27 mouse cellular contexts compared by ENCODE assay signal in genomic region chrX:21701646-21702045, GRCm38 (mm10). TPM values are rescaled to one million over a fixed set of nuclear protein-coding genes. Genes with fewer than 3 reads are reported as not detected.
"Had no signal": no experiment of that assay in that cellular context is flagged by ENCODE, and none has a peak within 500 bp of the region (broad histone marks: within the 10 kb centered on the region; RNA-seq: fewer than 3 reads in every experiment).

No protein-coding gene starts in this region.

- H3K27ac ChIP-seq: midbrain, embryonic 10.5 days; midbrain, embryonic 12.5 days; neural tube, embryonic 13.5 days; neural tube, embryonic 15.5 days had no signal

- H3K9ac ChIP-seq: lung, embryonic 14.5 days; midbrain, embryonic 12.5 days; neural tube, embryonic 13.5 days; neural tube, embryonic 15.5 days had no signal

- H3K4me3 ChIP-seq: midbrain, embryonic 10.5 days; midbrain, embryonic 12.5 days; neural tube, embryonic 13.5 days; neural tube, embryonic 15.5 days had no signal

- DNase-seq: lung, adult 18-20 months; lung, embryonic 14.5 days; lung, postnatal 10 days; lung, postnatal 4 days; midbrain, embryonic 14.5 days; retina, postnatal 1 day; right cerebral cortex, adult 18-20 months; right cerebral cortex, postnatal 25 days; right cerebral cortex, postnatal 4 days; spleen, adult 18-20 months; thymus, adult 18-20 months; thymus, postnatal 14 days; thymus, postnatal 36 days had no signal

- H3K9me3 ChIP-seq: midbrain, embryonic 10.5 days; midbrain, embryonic 12.5 days; neural tube, embryonic 13.5 days; neural tube, embryonic 15.5 days had no signal

- H3K36me3 ChIP-seq: midbrain, embryonic 10.5 days; midbrain, embryonic 12.5 days; neural tube, embryonic 13.5 days; neural tube, embryonic 15.5 days had no signal

- H3K4me1 ChIP-seq: midbrain, embryonic 10.5 days; midbrain, embryonic 12.5 days; neural tube, embryonic 13.5 days; neural tube, embryonic 15.5 days had no signal

- H3K4me2 ChIP-seq: lung, embryonic 14.5 days; midbrain, embryonic 12.5 days; neural tube, embryonic 13.5 days; neural tube, embryonic 15.5 days had no signal

- H3K27me3 ChIP-seq: midbrain, embryonic 12.5 days; neural tube, embryonic 13.5 days; neural tube, embryonic 15.5 days had no signal

RNA-seq across cellular contexts. Expression of gene Slc6a14, which starts 13.1 kb away (rescaled TPM):
- total RNA-seq: megakaryocyte, adult 5-6 weeks; megakaryocyte-erythroid progenitor cell, adult 5-6 weeks; monocyte, adult 5-6 weeks had no signal
- polyA plus RNA-seq: midbrain, embryonic 10.5 days; midbrain, embryonic 12.5 days; midbrain, embryonic 14.5 days; neural tube, embryonic 13.5 days; neural tube, embryonic 15.5 days; small intestine, adult 2 months had no signal

RNA-seq across cellular contexts. Expression of gene Gm28269, which starts 43.3 kb away (rescaled TPM):
- total RNA-seq: megakaryocyte, adult 5-6 weeks; megakaryocyte-erythroid progenitor cell, adult 5-6 weeks; midbrain, postnatal 0 days; monocyte, adult 5-6 weeks had no signal
- polyA plus RNA-seq: lung, embryonic 14.5 days; lung, embryonic 16.5 days; midbrain, embryonic 10.5 days; midbrain, embryonic 12.5 days; midbrain, embryonic 14.5 days; midbrain, postnatal 0 days; neural tube, embryonic 11.5 days; neural tube, embryonic 13.5 days; neural tube, embryonic 15.5 days; small intestine, adult 2 months; stomach, embryonic 14.5 days; stomach, embryonic 16.5 days; thymus, postnatal 0 days had no signal
